Mouse (Mus musculus): ENCODE measurements around the gene Tmem273. TPM values are rescaled to one million over a fixed set of nuclear protein-coding genes. Genes with fewer than 3 reads are reported as not detected.

The Tmem273 gene
- polyA plus RNA-seq, 1 experiment from 2014 or later: 0.18 TPM

GRCm38 (mm10) chr14:32816533-32816932 is 30.8 kb downstream of the Tmem273 start:
- no peaks in the 10 kb centered on the region for H3K36me3 ChIP-seq
- peaks cover 4% of the 10 kb centered on the region; the same call in 1 of the 2 replicates for H3K27me3 ChIP-seq (ENCODE audit: insufficient read depth, poor library complexity, severe bottlenecking)
- H3K9me3 ChIP-seq: no peaks in the 10 kb centered on the region
- H3K4me1 ChIP-seq: peaks cover 29% of the 10 kb centered on the region
- WGBS: 62% methylated on average over 4 of the region's 4 CpGs
- DNase-seq (ENCODE audit: low spot score): no peak
- no peak overlapping the region for H3K4me3 ChIP-seq
- H3K27ac ChIP-seq: no peak overlapping the region

GRCm38 (mm10) chr14:32817258-32817657 is 31.5 kb downstream of the Tmem273 start:
- no peak for DNase-seq (ENCODE audit: low spot score)
- 46% methylated on average over 7 of the region's 7 CpGs for WGBS
- peaks cover 4% of the 10 kb centered on the region; the same call in 1 of the 2 replicates for H3K27me3 ChIP-seq (ENCODE audit: insufficient read depth, poor library complexity, severe bottlenecking)
- peaks cover 29% of the 10 kb centered on the region for H3K4me1 ChIP-seq
- no peaks in the 10 kb centered on the region for H3K36me3 ChIP-seq
- no peaks in the 10 kb centered on the region for H3K9me3 ChIP-seq
- H3K27ac ChIP-seq: no peak overlapping the region
- no peak overlapping the region for H3K4me3 ChIP-seq

GRCm38 (mm10) chr14:32819297-32819696 is 33.5 kb downstream of the Tmem273 start:
- peaks cover 4% of the 10 kb centered on the region; the same call in 1 of the 2 replicates for H3K27me3 ChIP-seq (ENCODE audit: insufficient read depth, poor library complexity, severe bottlenecking)
- no peak overlapping the region for H3K27ac ChIP-seq
- DNase-seq (ENCODE audit: low spot score): no peak
- H3K4me3 ChIP-seq: no peak overlapping the region
- H3K9me3 ChIP-seq: no peaks in the 10 kb centered on the region
- no peaks in the 10 kb centered on the region for H3K36me3 ChIP-seq
- WGBS: 55% methylated on average over 1 of the region's 1 CpGs
- H3K4me1 ChIP-seq: peaks cover 36% of the 10 kb centered on the region

- Histone ChIP-seq H3K4me1 (peaks cover 39% of the 10 kb centered on the region), H3K27me3 (ENCODE audit: insufficient read depth, poor library complexity, severe bottlenecking) (peaks cover 3% of the 10 kb centered on the region; the same call in 1 of the 2 replicates)
Observed at GRCm38 (mm10) chr14:32822812-32823211, 37.0 kb downstream of the Tmem273 start.

GRCm38 (mm10) chr14:32823861-32824260 is 38.1 kb downstream of the Tmem273 start:
- Histone ChIP-seq H3K9me3 (no peaks in the 10 kb centered on the region), H3K27ac (no peak overlapping the region), H3K36me3 (no peaks in the 10 kb centered on the region), H3K4me3 (no peak overlapping the region), H3K27me3 (ENCODE audit: insufficient read depth, poor library complexity, severe bottlenecking) (no peaks in the 10 kb centered on the region), H3K4me1 (peaks cover 47% of the 10 kb centered on the region)
- peak; percentile 48 for DNase-seq (ENCODE audit: low spot score)
- 85% methylated on average over 3 of the region's 3 CpGs for WGBS

More at GRCm38 (mm10) chr14:32822812-32823211, 37.0 kb downstream of the Tmem273 start:
- Histone ChIP-seq H3K9me3 (no peaks in the 10 kb centered on the region), H3K4me3 (no peak overlapping the region), H3K36me3 (no peaks in the 10 kb centered on the region), H3K27ac (no peak overlapping the region)
- WGBS: 77% methylated on average over 4 of the region's 4 CpGs
- DNase-seq (ENCODE audit: low spot score): no peak

GRCm38 (mm10) chr14:32824267-32825150 is 38.7 kb downstream of the Tmem273 start:
- Histone ChIP-seq H3K27ac (peak overlapping the region; percentile 56; the same call in 1 of the 2 replicates), H3K9me3 (no peaks in the 10 kb centered on the region), H3K27me3 (ENCODE audit: insufficient read depth, poor library complexity, severe bottlenecking) (no peaks in the 10 kb centered on the region), H3K4me3 (no peak overlapping the region), H3K4me1 (peaks cover 42% of the 10 kb centered on the region), H3K36me3 (no peaks in the 10 kb centered on the region)
- peak; percentile 71 for DNase-seq (ENCODE audit: low spot score)
- WGBS: 55% methylated on average over 14 of the region's 14 CpGs

- peak; percentile 78 for DNase-seq (ENCODE audit: low spot score)
- 7% methylated on average over 11 of the region's 11 CpGs for WGBS
- peak overlapping the region; percentile 39 for H3K4me3 ChIP-seq
- no peaks in the 10 kb centered on the region for H3K27me3 ChIP-seq (ENCODE audit: insufficient read depth, poor library complexity, severe bottlenecking)
- H3K36me3 ChIP-seq: no peaks in the 10 kb centered on the region
- H3K4me1 ChIP-seq: peaks cover 42% of the 10 kb centered on the region
- peak overlapping the region; percentile 56 for H3K27ac ChIP-seq
- H3K9me3 ChIP-seq: no peaks in the 10 kb centered on the region
Observed at GRCm38 (mm10) chr14:32825426-32826032, 39.8 kb downstream of the Tmem273 start.

- H3K4me3 ChIP-seq: no peak overlapping the region
- peak; percentile 14 for DNase-seq (ENCODE audit: low spot score)
- peaks cover 42% of the 10 kb centered on the region for H3K4me1 ChIP-seq
- H3K9me3 ChIP-seq: no peaks in the 10 kb centered on the region
- peak overlapping the region; percentile 56; the same call in 1 of the 2 replicates for H3K27ac ChIP-seq
- no peaks in the 10 kb centered on the region for H3K27me3 ChIP-seq (ENCODE audit: insufficient read depth, poor library complexity, severe bottlenecking)
- WGBS: 67% methylated on average over 4 of the region's 4 CpGs
- no peaks in the 10 kb centered on the region for H3K36me3 ChIP-seq
Observed at GRCm38 (mm10) chr14:32827165-32827564, 41.4 kb downstream of the Tmem273 start.

- no peaks in the 10 kb centered on the region for H3K36me3 ChIP-seq
- WGBS: 56% methylated on average over 6 of the region's 6 CpGs
- no peaks in the 10 kb centered on the region for H3K9me3 ChIP-seq
- no peak overlapping the region for H3K4me3 ChIP-seq
- H3K27me3 ChIP-seq (ENCODE audit: insufficient read depth, poor library complexity, severe bottlenecking): no peaks in the 10 kb centered on the region
- peak overlapping the region; percentile 68 for H3K27ac ChIP-seq
- peak; percentile 55 for DNase-seq (ENCODE audit: low spot score)
- H3K4me1 ChIP-seq: peaks cover 46% of the 10 kb centered on the region
Observed at GRCm38 (mm10) chr14:32827994-32828650, 42.4 kb downstream of the Tmem273 start.

- Histone ChIP-seq H3K9me3 (no peaks in the 10 kb centered on the region), H3K4me1 (0 out of 2 replicates have a peak, but pooled peaks cover 15% of the 10 kb centered on the region), H3K4me3 (no peak within 1 kb of the TSS), H3K27me3 (ENCODE audit: insufficient read depth, poor library complexity, severe bottlenecking) (peaks cover 22% of the 10 kb centered on the region), H3K27ac (0 out of 2 replicates have a peak within 1 kb of the TSS, but pooled peaks have one; percentile 4), H3K36me3 (no peaks in the 10 kb centered on the region)
- 75% methylated on average over 8 of the region's 8 CpGs for WGBS
- DNase-seq (ENCODE audit: low spot score): peak; percentile 61
Observed at GRCm38 (mm10) chr14:32833847-32834246, 48.1 kb downstream of the Tmem273 start, which contains the start of gene Fam170b. Gene Fam170b, plus strand, starts transcription at chr14:32833962.

GRCm38 (mm10) chr14:32835181-32835580 is 49.4 kb downstream of the Tmem273 start:
- DNase-seq (ENCODE audit: low spot score): no peak
- H3K4me1 ChIP-seq: 0 out of 2 replicates have a peak, but pooled peaks cover 15% of the 10 kb centered on the region
- 76% methylated on average over 14 of the region's 14 CpGs for WGBS
- no peak overlapping the region for H3K27ac ChIP-seq
- peaks cover 22% of the 10 kb centered on the region for H3K27me3 ChIP-seq (ENCODE audit: insufficient read depth, poor library complexity, severe bottlenecking)
- H3K9me3 ChIP-seq: no peaks in the 10 kb centered on the region
- no peaks in the 10 kb centered on the region for H3K36me3 ChIP-seq
- no peak overlapping the region for H3K4me3 ChIP-seq

- Histone ChIP-seq H3K4me3 (no peak overlapping the region), H3K4me1 (0 out of 2 replicates have a peak, but pooled peaks cover 15% of the 10 kb centered on the region), H3K36me3 (no peaks in the 10 kb centered on the region), H3K9me3 (no peaks in the 10 kb centered on the region), H3K27me3 (ENCODE audit: insufficient read depth, poor library complexity, severe bottlenecking) (peaks cover 22% of the 10 kb centered on the region), H3K27ac (no peak overlapping the region)
- peak; percentile 67 for DNase-seq (ENCODE audit: low spot score)
- 77% methylated on average over 14 of the region's 14 CpGs for WGBS
Observed at GRCm38 (mm10) chr14:32835596-32835995, 49.8 kb downstream of the Tmem273 start.
